Mouse (Mus musculus): ENCODE measurements around the gene Syne3.

Syne3 gene

GRCm38 (mm10) chr12:104892245-104892644 is 117.4 kb downstream of the Syne3 start:
- no peak for DNase-seq (ENCODE audit: low spot score in 2 of 2)

GRCm38 (mm10) chr12:104890066-104890465 is 119.5 kb downstream of the Syne3 start:
- no peak for DNase-seq (ENCODE audit: low spot score in 2 of 2)

- no peak for DNase-seq (ENCODE audit: low spot score in 2 of 2)
Observed at GRCm38 (mm10) chr12:104886104-104886503, 123.5 kb downstream of the Syne3 start.

GRCm38 (mm10) chr12:104882533-104882932 is 127.1 kb downstream of the Syne3 start:
- DNase-seq (ENCODE audit: low spot score in 2 of 2): no peak

- DNase-seq (ENCODE audit: low spot score in 2 of 2): no peak
Observed at GRCm38 (mm10) chr12:104882061-104882460, 127.5 kb downstream of the Syne3 start.

GRCm38 (mm10) chr12:104881518-104882060 is 128.0 kb downstream of the Syne3 start:
- no peak for DNase-seq (ENCODE audit: low spot score in 2 of 2)

GRCm38 (mm10) chr12:104880367-104880766 is 129.2 kb downstream of the Syne3 start:
- DNase-seq (ENCODE audit: low spot score in 2 of 2): no peak
